Mouse (Mus musculus) limb, embryonic 13.5 days (tissue): ENCODE measurements around the gene Lbx1. TPM values are rescaled to one million over a fixed set of nuclear protein-coding genes. Genes with fewer than 3 reads are reported as not detected.
A peak's percentile ranks its signal among the peaks of the same experiment; 100 is the strongest.

Experiments used
- ATAC-seq: fragments of 200-750 bp; cut with Nextera tagmentation; 2 replicates; pipeline ENCODE4 v1.8.0; 2017; ENCODE audit warnings: low read depth, moderate number of reproducible peaks, moderate TSS enrichment; ENCODE audit not compliant: low FRiP score
- H3K27ac ChIP-seq: fragments of 300-500 bp; sonication (generic); 2 replicates; pipeline ENCODE4 v1.5.1; 2015; ENCODE audit warnings: inconsistent platforms, mild to moderate bottlenecking, moderate library complexity
- H3K27me3 ChIP-seq: fragments of 300-500 bp; sonication (generic); 2 replicates; pipeline ENCODE4 v1.6.1; 2015; ENCODE audit warnings: mild to moderate bottlenecking, inconsistent platforms
- H3K36me3 ChIP-seq: fragments of 300-500 bp; sonication (generic); 2 replicates; pipeline ENCODE4 v1.6.1; 2015; ENCODE audit warnings: inconsistent platforms, mild to moderate bottlenecking, moderate library complexity
- H3K4me1 ChIP-seq: fragments of 300-500 bp; sonication (generic); 2 replicates; pipeline ENCODE4 v1.6.1; 2015; ENCODE audit warnings: inconsistent platforms
- H3K4me2 ChIP-seq: fragments of 300-500 bp; sonication (generic); replicated peaks from 2 replicates; pipeline ENCODE4 v1.6.1; 2015; ENCODE audit warnings: inconsistent platforms, mild to moderate bottlenecking, moderate library complexity
- H3K4me3 ChIP-seq: fragments of 300-500 bp; sonication (generic); 2 replicates; pipeline ENCODE4 v1.5.1; 2015; ENCODE audit warnings: moderate library complexity, mild to moderate bottlenecking, inconsistent platforms
- H3K9ac ChIP-seq: fragments of 300-500 bp; sonication (generic); 2 replicates; pipeline ENCODE4 v1.6.1; 2015; ENCODE audit warnings: mild to moderate bottlenecking, inconsistent platforms
- H3K9me3 ChIP-seq: fragments of 300-500 bp; sonication (generic); 2 replicates; pipeline ENCODE4 v1.6.1; 2016; ENCODE audit warnings: inconsistent platforms
- WGBS: fragments of 180-500 bp; shearing (Covaris S2); methylation state at CpG from one replicate; pipeline ENCODE4 v1.1.7; 2015; 5-methylcytosine and 5-hydroxymethylcytosine counted together
- polyA plus RNA-seq: library from polyadenylated mRNA; unstranded; fragments of >200 nt; fragmentation: Nextera tagmentation; extraction: Ambion mirVana; gene quantifications from 2 replicates; pipeline ENCODE4 v1.2.1, GENCODE M21; 2015

Lbx1 gene
- polyA plus RNA-seq, 1 experiment from 2014 or later, result 1.4 TPM

- peak overlapping the region; percentile 41 for H3K4me3 ChIP-seq
- ATAC-seq, result no peak
- H3K9me3 ChIP-seq, result no peaks in the 10 kb centered on the region
- no peak overlapping the region for H3K27ac ChIP-seq
- peaks cover 98% of the 10 kb centered on the region for H3K27me3 ChIP-seq
- H3K36me3 ChIP-seq, result no peaks in the 10 kb centered on the region
- peak overlapping the region; percentile 65 for H3K4me2 ChIP-seq
- WGBS, result 1% methylated on average over 42 of the region's 42 CpGs
- H3K9ac ChIP-seq, result no peak overlapping the region
- H3K4me1 ChIP-seq, result peaks cover 46% of the 10 kb centered on the region
Measured at GRCm38 (mm10) chr19:45232443-45233410, 2.9 kb downstream of the Lbx1 start.

GRCm38 (mm10) chr19:45232036-45232410 is 3.6 kb downstream of the Lbx1 start:
- peaks cover 44% of the 10 kb centered on the region for H3K4me1 ChIP-seq
- no peak overlapping the region for H3K27ac ChIP-seq
- H3K36me3 ChIP-seq, result no peaks in the 10 kb centered on the region
- no peak for ATAC-seq
- peak overlapping the region; percentile 65 for H3K4me2 ChIP-seq
- H3K27me3 ChIP-seq, result peaks cover 98% of the 10 kb centered on the region
- no peak overlapping the region for H3K9ac ChIP-seq
- H3K4me3 ChIP-seq, result peak overlapping the region; percentile 34
- H3K9me3 ChIP-seq, result no peaks in the 10 kb centered on the region
- WGBS, result 1% methylated on average over 14 of the region's 14 CpGs

- peaks cover 99% of the 10 kb centered on the region for H3K27me3 ChIP-seq
- H3K4me1 ChIP-seq, result peaks cover 41% of the 10 kb centered on the region
- ATAC-seq, result no peak
- no peaks in the 10 kb centered on the region for H3K36me3 ChIP-seq
- H3K4me2 ChIP-seq, result peak overlapping the region; percentile 65
- WGBS, result under 1% methylated on average over 42 of the region's 44 CpGs
- no peak overlapping the region for H3K27ac ChIP-seq
- H3K9me3 ChIP-seq, result no peaks in the 10 kb centered on the region
- peak overlapping the region; percentile 34 for H3K4me3 ChIP-seq
- H3K9ac ChIP-seq, result no peak overlapping the region
Measured at GRCm38 (mm10) chr19:45231383-45232035, 4.1 kb downstream of the Lbx1 start.

GRCm38 (mm10) chr19:45230848-45231382 is 4.7 kb downstream of the Lbx1 start:
- Histone ChIP-seq H3K27me3 (peaks cover 99% of the 10 kb centered on the region), H3K36me3 (no peaks in the 10 kb centered on the region), H3K4me2 (peak overlapping the region; percentile 65), H3K4me1 (peaks cover 35% of the 10 kb centered on the region), H3K4me3 (peak overlapping the region; percentile 34), H3K27ac (no peak overlapping the region), H3K9me3 (no peaks in the 10 kb centered on the region), H3K9ac (no peak overlapping the region)
- ATAC-seq, result no peak
- 2% methylated on average over 31 of the region's 51 CpGs for WGBS

GRCm38 (mm10) chr19:45230201-45230611 is 5.4 kb downstream of the Lbx1 start:
- peak overlapping the region; percentile 40; the same call in 1 of the 2 replicates for H3K4me2 ChIP-seq
- no peak for ATAC-seq
- under 1% methylated on average over 20 of the region's 20 CpGs for WGBS

GRCm38 (mm10) chr19:45229378-45230135 is 6.1 kb downstream of the Lbx1 start:
- ATAC-seq, result no peak
- 1% methylated on average over 33 of the region's 33 CpGs for WGBS
- H3K9me3 ChIP-seq, result no peaks in the 10 kb centered on the region
- H3K27ac ChIP-seq, result no peak overlapping the region
- H3K9ac ChIP-seq, result no peak overlapping the region
- no peaks in the 10 kb centered on the region for H3K36me3 ChIP-seq
- H3K27me3 ChIP-seq, result peaks cover 99% of the 10 kb centered on the region
- H3K4me1 ChIP-seq, result peaks cover 25% of the 10 kb centered on the region
- peak overlapping the region; percentile 40 for H3K4me2 ChIP-seq
- H3K4me3 ChIP-seq, result peak overlapping the region; percentile 9; the same call in 1 of the 2 replicates

More at GRCm38 (mm10) chr19:45230201-45230611, 5.4 kb downstream of the Lbx1 start:
- Histone ChIP-seq H3K27me3 (peaks cover 99% of the 10 kb centered on the region), H3K9ac (no peak overlapping the region), H3K4me1 (peaks cover 32% of the 10 kb centered on the region), H3K4me3 (peak overlapping the region; percentile 9; the same call in 1 of the 2 replicates), H3K27ac (no peak overlapping the region), H3K36me3 (no peaks in the 10 kb centered on the region), H3K9me3 (no peaks in the 10 kb centered on the region)

GRCm38 (mm10) chr19:45228781-45229180 is 6.8 kb downstream of the Lbx1 start:
- H3K9ac ChIP-seq, result no peak overlapping the region
- H3K27me3 ChIP-seq, result peaks cover 99% of the 10 kb centered on the region
- no peak for ATAC-seq
- peaks cover 32% of the 10 kb centered on the region for H3K4me1 ChIP-seq
- no peak overlapping the region for H3K4me3 ChIP-seq
- WGBS, result 4% methylated on average over 4 of the region's 4 CpGs
- no peak overlapping the region for H3K27ac ChIP-seq
- no peak overlapping the region for H3K4me2 ChIP-seq
- H3K36me3 ChIP-seq, result no peaks in the 10 kb centered on the region
- no peaks in the 10 kb centered on the region for H3K9me3 ChIP-seq

GRCm38 (mm10) chr19:45228097-45228496 is 7.5 kb downstream of the Lbx1 start:
- H3K4me1 ChIP-seq, result peaks cover 32% of the 10 kb centered on the region
- H3K9me3 ChIP-seq, result no peaks in the 10 kb centered on the region
- H3K27ac ChIP-seq, result no peak overlapping the region
- no peak for ATAC-seq
- peaks cover 99% of the 10 kb centered on the region for H3K27me3 ChIP-seq
- H3K9ac ChIP-seq, result no peak overlapping the region
- 6% methylated on average over 11 of the region's 12 CpGs for WGBS
- no peak overlapping the region for H3K4me2 ChIP-seq
- H3K36me3 ChIP-seq, result no peaks in the 10 kb centered on the region
- no peak overlapping the region for H3K4me3 ChIP-seq

GRCm38 (mm10) chr19:45227671-45228070 is 7.9 kb downstream of the Lbx1 start:
- Histone ChIP-seq H3K9ac (no peak overlapping the region), H3K27ac (no peak overlapping the region), H3K4me1 (peaks cover 32% of the 10 kb centered on the region), H3K36me3 (no peaks in the 10 kb centered on the region), H3K4me3 (no peak overlapping the region), H3K27me3 (peaks cover 99% of the 10 kb centered on the region), H3K4me2 (no peak overlapping the region), H3K9me3 (no peaks in the 10 kb centered on the region)
- 11% methylated on average over 1 of the region's 1 CpGs for WGBS
- no peak for ATAC-seq

GRCm38 (mm10) chr19:45227049-45227448 is 8.6 kb downstream of the Lbx1 start:
- Histone ChIP-seq H3K9ac (no peak overlapping the region), H3K36me3 (no peaks in the 10 kb centered on the region), H3K4me2 (no peak overlapping the region), H3K4me3 (no peak overlapping the region), H3K9me3 (no peaks in the 10 kb centered on the region), H3K27me3 (peaks cover 99% of the 10 kb centered on the region), H3K4me1 (peaks cover 32% of the 10 kb centered on the region), H3K27ac (no peak overlapping the region)
- no peak for ATAC-seq
- 5% methylated on average over 3 of the region's 3 CpGs for WGBS

- Histone ChIP-seq H3K9me3 (no peaks in the 10 kb centered on the region), H3K4me2 (no peak overlapping the region), H3K4me3 (no peak overlapping the region), H3K4me1 (peaks cover 30% of the 10 kb centered on the region), H3K27me3 (peaks cover 99% of the 10 kb centered on the region), H3K27ac (no peak overlapping the region), H3K9ac (no peak overlapping the region), H3K36me3 (no peaks in the 10 kb centered on the region)
- 3% methylated on average over 8 of the region's 8 CpGs for WGBS
- no peak for ATAC-seq
Measured at GRCm38 (mm10) chr19:45226246-45226645, 9.4 kb downstream of the Lbx1 start.
